Mouse (Mus musculus): ENCODE measurements around the gene Cnih1. TPM values are rescaled to one million over a fixed set of nuclear protein-coding genes. Genes with fewer than 3 reads are reported as not detected.

Cnih1 gene
- polyA plus RNA-seq, 2 experiments = 104 to 202 TPM

- H3K27me3 ChIP-seq (ENCODE audit: control insufficient read depth, insufficient read depth, low read length) = no peaks in the 10 kb centered on the region
- no peak overlapping the region for H3K4me2 ChIP-seq (replicated peaks; ENCODE audit: low read depth, low read length, severe bottlenecking)
- H3K36me3 ChIP-seq (ENCODE audit: control insufficient read depth, insufficient read depth, low read length) = no peaks in the 10 kb centered on the region
- WGBS = 58% methylated on average over 5 of the region's 5 CpGs
- no peak overlapping the region for H3K4me3 ChIP-seq (replicated peaks; ENCODE audit: low read length)
- 0 out of 2 replicates have a peak, but pooled peaks cover 2% of the 10 kb centered on the region for H3K4me1 ChIP-seq (ENCODE audit: control insufficient read depth, insufficient read depth, low read length)
- no peak for TF ChIP-seq POLR2A (IDR thresholded peaks at IDR 0.05; ENCODE audit: borderline replicate concordance, extremely low read depth, insufficient read depth, insufficient read length)
- ATAC-seq (ENCODE audit: low FRiP score, low read depth) (peak; percentile 53; the same call in 1 of the 2 replicates), DNase-seq (ENCODE audit: low spot score) (peak; percentile 63)
- H3K9ac ChIP-seq (ENCODE audit: low read depth, low read length, severe bottlenecking) = no peak overlapping the region
- no peak overlapping the region for H3K27ac ChIP-seq (replicated peaks; ENCODE audit: low read depth, low read length)
- no peaks in the 10 kb centered on the region for H3K9me3 ChIP-seq (ENCODE audit: control insufficient read depth, low read length)
Measured at GRCm38 (mm10) chr14:46734262-46734661, 53.9 kb downstream of the Cnih1 start.

- WGBS = 55% methylated on average over 3 of the region's 3 CpGs
- Histone ChIP-seq H3K36me3 (ENCODE audit: control insufficient read depth, insufficient read depth, low read length) (no peaks in the 10 kb centered on the region), H3K27me3 (ENCODE audit: control insufficient read depth, insufficient read depth, low read length) (no peaks in the 10 kb centered on the region), H3K4me3 (replicated peaks; ENCODE audit: low read length) (no peak overlapping the region), H3K4me2 (replicated peaks; ENCODE audit: low read depth, low read length, severe bottlenecking) (no peak overlapping the region), H3K9me3 (ENCODE audit: control insufficient read depth, low read length) (no peaks in the 10 kb centered on the region), H3K4me1 (ENCODE audit: control insufficient read depth, insufficient read depth, low read length) (peaks cover 17% of the 10 kb centered on the region), H3K9ac (ENCODE audit: low read depth, low read length, severe bottlenecking) (no peak overlapping the region), H3K27ac (replicated peaks; ENCODE audit: low read depth, low read length) (no peak overlapping the region)
- DNase-seq (ENCODE audit: low spot score) (no peak), ATAC-seq (ENCODE audit: low FRiP score, low read depth) (no peak)
- no peak for TF ChIP-seq POLR2A (IDR thresholded peaks at IDR 0.05; ENCODE audit: borderline replicate concordance, extremely low read depth, insufficient read depth, insufficient read length)
Measured at GRCm38 (mm10) chr14:46725743-46726142, 62.5 kb downstream of the Cnih1 start.

Other genes starting within 250 kb of the Cnih1 start
- 22.2 and 23.4 TPM in 2 replicates for gene Cdkn3, start 27.9 kb downstream of the Cnih1 start, polyA plus RNA-seq (2012; rRNA removed)
- gene Cdkn3, start 27.9 kb downstream of the Cnih1 start, polyA plus RNA-seq (2014; fragmentation: Nextera tagmentation; extraction: Ambion mirVana) = 44.4 and 46.6 TPM in 2 replicates
- gene Gmfb, start 33.8 kb upstream of the Cnih1 start, polyA plus RNA-seq (2012; rRNA removed) = 42.3 and 45.3 TPM in 2 replicates
- 82.1 and 83.9 TPM in 2 replicates for gene Gmfb, start 33.8 kb upstream of the Cnih1 start, polyA plus RNA-seq (2014; fragmentation: Nextera tagmentation; extraction: Ambion mirVana)
- gene Cgrrf1, start 43.7 kb upstream of the Cnih1 start, polyA plus RNA-seq (2012; rRNA removed) = 17.2 and 19.5 TPM in 2 replicates
- gene Cgrrf1, start 43.7 kb upstream of the Cnih1 start, polyA plus RNA-seq (2014; fragmentation: Nextera tagmentation; extraction: Ambion mirVana) = 25.2 and 26.7 TPM in 2 replicates
- gene Samd4, start 94.4 kb upstream of the Cnih1 start, polyA plus RNA-seq (2012; rRNA removed) = 23.9 and 25.8 TPM in 2 replicates
- gene Samd4, start 94.4 kb upstream of the Cnih1 start, polyA plus RNA-seq (2014; fragmentation: Nextera tagmentation; extraction: Ambion mirVana) = 9.6 and 10.9 TPM in 2 replicates

Measured in limb, embryonic 14.5 days (tissue).